Mouse (Mus musculus): ENCODE results near the gene Slco4c1. TPM values are rescaled to one million over a fixed set of nuclear protein-coding genes. Genes with fewer than 3 reads are reported as not detected.

Gene Slco4c1
- under 1 TPM in 1 of 2 experiments, not detected in 1; 0.05 TPM for total RNA-seq (2021)
- long read RNA-seq, experiment 1, result 0 reads
- long read RNA-seq, experiment 2, result 0 reads

- no peak for DNase-seq
These were observed at the start of gene Slco4c1 for GRCm38 (mm10) chr1:96871528-96872360. Gene Slco4c1 (minus strand): TSS chr1:96872171.

- no peak for DNase-seq
These were observed 45.4 kb upstream of the Slco4c1 start for GRCm38 (mm10) chr1:96917333-96917732.

- no peak for DNase-seq
These were observed 11.8 kb upstream of the Slco4c1 start for GRCm38 (mm10) chr1:96883788-96884187.

GRCm38 (mm10) chr1:96878572-96878971 lies 6.6 kb upstream of the Slco4c1 start:
- DNase-seq, result no peak

- no peak for DNase-seq
These were observed 4.1 kb upstream of the Slco4c1 start for GRCm38 (mm10) chr1:96876076-96876475.

GRCm38 (mm10) chr1:96874636-96875035 lies 2.7 kb upstream of the Slco4c1 start:
- no peak for DNase-seq

GRCm38 (mm10) chr1:96872361-96872693 lies 356 bp upstream of the Slco4c1 start:
- DNase-seq, result no peak

GRCm38 (mm10) chr1:96870764-96871307 lies 1.1 kb downstream of the Slco4c1 start:
- no peak for DNase-seq

GRCm38 (mm10) chr1:96868722-96869121 lies 3.2 kb downstream of the Slco4c1 start:
- DNase-seq, result no peak

GRCm38 (mm10) chr1:96866002-96866401 lies 6.0 kb downstream of the Slco4c1 start:
- DNase-seq, result no peak

- no peak for DNase-seq
These were observed 7.9 kb downstream of the Slco4c1 start for GRCm38 (mm10) chr1:96864120-96864519.

- no peak for DNase-seq
These were observed 11.8 kb downstream of the Slco4c1 start for GRCm38 (mm10) chr1:96859995-96860684.

GRCm38 (mm10) chr1:96853541-96853940 lies 18.4 kb downstream of the Slco4c1 start:
- no peak for DNase-seq

GRCm38 (mm10) chr1:96849101-96849500 lies 22.9 kb downstream of the Slco4c1 start:
- DNase-seq, result no peak

- no peak for DNase-seq
These were observed 23.4 kb downstream of the Slco4c1 start for GRCm38 (mm10) chr1:96848606-96849005.

GRCm38 (mm10) chr1:96846727-96847126 lies 25.2 kb downstream of the Slco4c1 start:
- DNase-seq, result no peak

GRCm38 (mm10) chr1:96805287-96805727 lies 66.7 kb downstream of the Slco4c1 start:
- no peak for DNase-seq

- no peak for DNase-seq
These were observed 70.4 kb downstream of the Slco4c1 start for GRCm38 (mm10) chr1:96801595-96801994.

GRCm38 (mm10) chr1:96794690-96795089 lies 77.3 kb downstream of the Slco4c1 start:
- no peak for DNase-seq

- no peak for DNase-seq
These were observed 77.7 kb downstream of the Slco4c1 start for GRCm38 (mm10) chr1:96794290-96794689.

- no peak for DNase-seq
These were observed 82.7 kb downstream of the Slco4c1 start for GRCm38 (mm10) chr1:96789268-96789667.

- no peak for DNase-seq
These were observed 97.8 kb downstream of the Slco4c1 start for GRCm38 (mm10) chr1:96774174-96774573.

- DNase-seq, result no peak
These were observed 98.3 kb downstream of the Slco4c1 start for GRCm38 (mm10) chr1:96773712-96774111.

All from gastrocnemius, postnatal 25 days (tissue).